Mouse (Mus musculus): ENCODE data around the gene Sec11a.

Sec11a gene

DNA sequence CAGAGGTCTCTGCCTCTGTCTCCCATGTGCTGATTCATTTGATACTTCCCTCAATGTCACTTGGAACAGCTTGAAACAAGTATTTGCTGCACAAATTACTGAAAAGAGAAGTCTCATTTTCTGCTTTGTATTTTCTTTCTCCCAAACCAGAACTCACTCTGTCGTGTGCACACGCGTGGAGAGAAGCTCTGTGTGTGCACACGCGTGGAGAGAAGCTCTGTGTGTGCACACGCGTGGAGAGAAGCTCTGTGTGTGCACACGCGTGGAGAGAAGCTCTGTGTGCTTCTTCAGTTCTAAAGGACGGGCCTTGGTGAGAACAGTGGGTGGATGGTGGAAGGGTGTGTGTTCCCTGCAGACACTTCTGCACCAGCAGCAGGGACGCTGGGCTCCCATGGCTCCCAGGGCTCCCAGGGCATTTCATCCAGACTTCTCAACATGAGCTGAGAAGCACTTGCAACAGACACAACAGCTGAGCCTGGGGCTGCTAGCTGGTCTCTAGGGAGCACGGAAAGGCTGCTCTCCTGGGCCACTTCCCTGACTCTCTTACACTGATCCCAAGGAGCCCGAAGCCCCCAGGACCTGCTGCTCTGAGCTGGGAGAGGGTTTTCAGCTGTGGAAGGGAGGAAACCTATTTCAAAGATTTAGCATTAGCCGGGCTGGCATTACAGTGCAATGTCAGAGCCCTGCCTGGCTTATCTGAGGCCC, 52.6 kb downstream of the Sec11a start:
- no peak for DNase-seq

DNA sequence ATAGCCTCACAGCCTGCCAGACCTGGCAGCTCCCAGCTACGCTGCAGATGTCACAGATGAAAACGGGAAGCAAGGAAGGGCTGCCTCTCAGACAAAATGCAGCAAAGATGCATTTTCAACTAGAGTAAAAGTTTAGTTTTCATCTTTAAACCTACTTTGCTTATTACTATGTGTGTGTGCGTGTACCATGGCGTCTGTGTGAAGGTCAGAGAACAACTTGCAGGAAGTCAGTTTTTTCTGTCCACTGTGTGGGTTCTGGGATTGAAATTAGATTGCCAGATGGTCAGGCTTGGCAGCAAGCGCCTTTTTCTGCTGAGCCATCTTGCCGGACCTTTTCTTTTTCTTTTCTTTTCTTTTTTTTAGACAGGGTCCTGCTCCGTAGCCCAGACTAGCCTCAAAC, 53.4 kb downstream of the Sec11a start:
- DNase-seq = no peak

DNA sequence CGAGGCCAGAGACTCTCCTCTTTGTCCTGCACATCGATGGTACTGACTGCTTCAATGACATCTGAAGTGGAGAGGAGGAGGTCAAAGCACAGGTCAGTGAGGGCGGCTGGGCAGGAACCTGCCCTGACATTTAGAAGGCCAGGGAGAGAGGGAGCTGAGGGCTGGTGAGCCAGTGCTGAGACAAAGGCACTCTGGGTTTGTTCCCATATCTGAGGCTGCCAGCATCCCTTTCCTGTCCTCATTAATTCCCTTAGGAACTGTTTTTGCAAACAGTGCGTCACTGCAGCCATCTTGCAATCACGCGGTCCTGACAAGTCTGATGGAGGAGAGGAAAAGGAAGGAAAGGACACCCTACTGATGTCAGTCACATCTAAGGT, 53.8 kb downstream of the Sec11a start:
- DNase-seq = peak; percentile 30 to 45

DNA sequence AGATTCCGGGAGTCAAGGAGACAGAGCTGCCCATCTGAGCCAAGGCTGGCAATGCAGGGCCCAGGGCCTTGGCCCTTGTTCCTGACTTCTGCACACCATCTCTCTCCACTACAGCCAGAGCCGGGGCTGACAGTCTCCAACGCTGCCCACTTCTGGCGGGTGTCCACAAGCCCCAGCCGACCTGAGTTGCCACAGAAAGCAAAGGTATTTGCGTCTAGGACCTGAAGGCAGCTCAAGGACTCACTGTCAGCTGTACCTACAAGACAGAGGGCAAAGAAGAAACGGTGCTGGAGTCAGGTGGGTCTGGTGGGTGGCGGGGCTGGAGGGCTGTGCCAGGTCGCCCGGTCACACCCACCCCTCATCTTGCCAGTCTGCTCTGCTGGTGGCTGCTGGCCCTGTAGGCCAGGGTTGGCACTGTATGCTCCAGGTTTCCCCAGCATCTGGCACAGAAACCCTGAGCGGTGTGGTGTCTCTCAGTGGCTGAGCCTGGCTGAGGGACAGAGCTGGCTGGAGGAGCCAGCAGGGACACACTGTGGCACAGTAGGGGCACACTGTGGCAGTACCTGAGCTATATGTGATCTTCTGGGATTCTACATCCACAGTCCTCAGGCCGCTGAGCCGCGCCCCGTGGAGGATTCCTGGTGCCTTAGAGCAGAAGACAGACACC, 54.4 kb downstream of the Sec11a start:
- no peak for DNase-seq

DNA sequence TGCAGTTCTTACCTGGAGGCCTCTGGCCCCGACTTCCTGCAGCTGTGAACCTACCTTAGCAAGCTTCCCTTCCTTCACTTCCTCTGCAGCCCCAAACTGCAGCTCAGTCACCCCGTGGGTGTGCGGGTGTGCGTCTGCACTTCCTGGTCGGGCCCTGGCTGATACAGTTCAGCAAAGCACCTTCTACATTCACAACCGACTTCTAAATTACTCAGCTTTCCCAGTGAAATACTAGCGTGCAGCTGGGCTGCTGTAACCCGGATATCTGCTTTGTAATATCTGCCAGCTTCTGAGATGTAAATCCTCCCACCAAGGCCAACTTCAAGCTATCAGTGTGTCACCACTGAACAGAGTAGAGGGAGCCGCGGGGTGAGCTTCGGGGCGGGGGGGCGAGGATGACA, 57.7 kb downstream of the Sec11a start:
- DNase-seq = peak; percentile 39 to 49

DNA sequence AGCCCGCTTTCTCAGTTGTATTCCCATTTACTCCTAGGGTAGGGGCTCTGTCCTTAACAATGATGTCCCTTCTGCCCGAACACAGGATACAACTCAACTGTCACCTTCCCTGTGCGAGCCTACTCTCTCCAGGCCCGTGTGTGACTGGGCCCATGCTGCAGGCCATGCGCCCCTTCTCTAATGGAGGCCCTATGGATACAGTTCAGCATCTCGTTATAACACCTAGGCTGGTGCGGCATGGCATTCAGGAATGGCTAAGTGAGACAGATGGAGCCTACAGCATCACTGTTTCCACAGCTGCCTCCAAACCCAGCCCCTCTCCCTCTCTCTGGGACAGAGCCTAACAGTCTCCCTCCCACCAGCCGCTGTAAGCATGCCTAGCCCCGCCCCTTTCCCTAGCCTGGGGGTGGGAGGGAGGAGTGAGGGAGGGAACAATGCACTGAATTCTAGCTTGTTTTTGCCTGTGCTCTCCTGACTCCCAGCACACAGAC, 58.5 kb downstream of the Sec11a start:
- peak; percentile 62 to 68 for DNase-seq

DNA sequence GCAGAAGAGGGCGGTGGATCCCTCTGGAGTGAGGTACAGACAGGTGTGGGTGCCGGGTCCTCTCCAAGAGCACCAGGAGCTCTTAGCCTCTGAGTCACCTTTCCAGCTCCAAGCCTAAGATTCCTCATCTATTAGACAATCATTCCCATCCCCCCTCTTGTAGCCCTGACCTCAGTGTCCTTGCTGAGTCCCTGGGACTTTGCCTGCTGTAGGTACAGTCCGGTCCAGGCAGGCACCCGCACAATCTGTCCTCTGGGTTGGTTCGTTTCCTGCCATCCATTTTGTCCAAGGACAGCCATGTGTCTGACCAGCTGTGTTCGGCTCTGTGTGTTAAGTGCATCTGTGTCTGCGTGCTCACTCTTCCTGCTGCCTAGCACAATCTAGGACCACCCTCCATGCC, 59.0 kb downstream of the Sec11a start:
- no peak for DNase-seq

DNA sequence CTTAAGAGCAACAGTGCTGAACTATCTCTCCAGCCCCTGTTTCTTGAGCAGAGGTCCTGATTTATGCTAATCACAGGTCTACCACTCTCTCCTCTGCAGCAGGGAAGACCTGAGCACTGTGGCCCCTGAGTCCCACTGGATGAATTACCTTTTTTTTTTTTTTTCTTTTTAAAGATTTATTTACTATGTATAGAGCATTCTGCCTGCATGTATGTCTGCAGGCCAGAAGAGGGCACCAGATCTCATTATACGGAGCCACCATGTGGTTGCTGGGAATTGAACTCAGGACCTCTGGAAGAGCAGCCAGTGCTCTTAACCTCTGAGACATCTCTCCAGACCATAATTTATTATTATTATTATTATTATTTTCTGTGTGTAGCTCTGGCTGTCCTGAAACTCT, 61.9 kb downstream of the Sec11a start:
- DNase-seq = no peak

DNA sequence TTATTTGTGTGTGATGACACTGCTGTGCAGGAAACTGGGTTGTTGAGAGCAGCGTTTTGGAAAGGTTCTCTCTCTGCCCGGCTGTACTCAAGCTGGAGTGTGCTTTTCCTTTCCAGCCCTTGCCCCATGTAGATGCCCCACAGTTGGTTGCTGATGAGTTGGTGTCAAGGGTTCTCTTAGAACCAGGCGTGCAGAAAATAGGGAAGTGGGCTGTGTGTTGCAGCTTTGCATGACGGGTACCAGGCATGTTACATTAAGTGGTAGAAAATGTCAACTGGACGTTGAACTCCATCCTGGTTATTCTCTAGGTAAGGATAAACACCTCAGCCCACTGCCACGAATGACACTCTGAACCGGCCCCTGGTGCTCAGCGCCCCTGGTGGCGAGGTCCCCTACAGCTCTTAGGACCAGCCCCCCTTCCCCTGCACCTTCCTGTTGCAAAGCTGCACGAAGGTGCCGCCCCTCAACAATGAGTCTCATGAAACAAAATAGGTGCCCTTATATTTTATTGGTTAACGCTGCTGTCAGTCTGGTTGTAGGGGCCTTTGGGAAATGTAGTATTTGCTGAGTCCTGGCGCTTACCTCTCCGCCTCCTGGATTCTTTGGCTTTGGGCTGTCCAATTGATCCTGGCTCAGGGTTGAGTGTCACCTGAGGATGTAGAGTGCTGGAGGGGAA, 64.6 kb downstream of the Sec11a start:
- DNase-seq = peak; percentile 76 to 82

DNA sequence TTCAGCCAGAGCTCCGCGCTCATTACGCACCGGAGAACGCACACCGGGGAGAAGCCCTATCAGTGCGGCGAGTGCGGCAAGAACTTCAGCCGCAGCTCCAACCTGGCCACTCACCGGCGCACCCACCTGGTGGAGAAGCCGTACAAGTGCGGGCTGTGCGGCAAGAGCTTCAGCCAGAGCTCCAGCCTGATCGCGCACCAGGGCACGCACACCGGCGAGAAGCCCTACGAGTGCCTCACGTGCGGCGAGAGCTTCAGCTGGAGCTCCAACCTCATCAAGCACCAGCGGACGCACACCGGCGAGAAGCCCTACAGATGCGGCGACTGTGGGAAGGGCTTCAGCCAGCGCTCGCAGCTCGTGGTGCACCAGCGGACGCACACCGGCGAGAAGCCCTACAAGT, 71.9 kb downstream of the Sec11a start:
- no peak for DNase-seq

DNA sequence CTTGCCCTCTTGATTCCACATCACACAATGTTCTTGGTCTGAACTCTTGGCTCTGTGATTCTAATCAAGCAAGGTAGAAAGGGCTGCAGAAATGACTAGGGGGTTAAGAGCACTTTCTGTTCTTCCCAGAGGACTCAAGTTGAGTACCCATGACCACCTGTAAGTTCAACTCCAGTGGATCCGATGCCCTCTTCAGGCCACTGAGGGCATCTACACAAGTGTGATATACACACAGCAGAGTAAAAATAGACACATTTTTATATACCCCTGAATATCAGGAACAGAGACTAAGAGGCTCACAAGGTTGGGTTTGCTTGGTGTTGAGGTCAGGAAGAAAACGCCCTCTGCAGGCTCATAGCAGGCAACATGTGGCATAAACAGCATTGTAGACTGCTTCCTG, 73.9 kb downstream of the Sec11a start:
- DNase-seq = no peak

DNA sequence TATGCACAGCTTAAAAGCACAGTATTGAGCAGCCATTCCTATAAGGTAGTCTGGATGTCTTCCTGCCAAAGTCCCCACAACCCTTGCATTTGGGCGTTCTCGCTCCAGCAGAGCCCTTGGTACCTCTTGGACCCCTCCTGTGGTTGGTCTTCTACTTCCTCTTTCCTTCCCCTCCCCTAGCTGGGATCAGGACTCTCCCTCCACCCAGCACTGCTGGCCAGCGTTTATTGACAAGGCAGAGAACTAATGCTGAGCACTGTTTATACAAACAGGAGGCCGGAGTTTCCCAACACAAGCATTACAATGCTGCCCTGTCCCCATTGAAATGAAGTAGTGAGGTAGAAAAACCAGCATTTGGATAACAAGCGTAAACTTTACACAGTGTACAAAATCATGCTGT, 74.5 kb downstream of the Sec11a start:
- DNase-seq = no peak

DNA sequence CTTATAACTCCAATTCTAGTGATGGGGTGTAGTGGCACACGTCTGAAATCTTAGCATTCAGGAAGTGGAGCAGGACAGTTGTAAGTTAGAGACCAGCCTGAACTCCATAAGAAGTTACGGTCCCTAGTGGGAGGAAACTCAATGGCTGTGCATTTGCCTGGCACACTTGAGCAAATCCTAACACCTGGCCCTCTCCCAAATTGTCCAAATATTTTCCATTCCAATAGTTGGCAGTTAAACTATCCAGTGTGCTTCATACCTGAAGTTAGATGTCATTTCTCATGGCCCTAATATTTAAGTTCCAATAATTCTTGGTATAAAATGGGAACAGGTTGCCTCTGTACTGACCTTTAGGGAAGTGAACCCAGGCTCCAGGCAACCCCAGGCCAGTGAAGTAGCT, 78.9 kb downstream of the Sec11a start:
- DNase-seq = no peak

DNA sequence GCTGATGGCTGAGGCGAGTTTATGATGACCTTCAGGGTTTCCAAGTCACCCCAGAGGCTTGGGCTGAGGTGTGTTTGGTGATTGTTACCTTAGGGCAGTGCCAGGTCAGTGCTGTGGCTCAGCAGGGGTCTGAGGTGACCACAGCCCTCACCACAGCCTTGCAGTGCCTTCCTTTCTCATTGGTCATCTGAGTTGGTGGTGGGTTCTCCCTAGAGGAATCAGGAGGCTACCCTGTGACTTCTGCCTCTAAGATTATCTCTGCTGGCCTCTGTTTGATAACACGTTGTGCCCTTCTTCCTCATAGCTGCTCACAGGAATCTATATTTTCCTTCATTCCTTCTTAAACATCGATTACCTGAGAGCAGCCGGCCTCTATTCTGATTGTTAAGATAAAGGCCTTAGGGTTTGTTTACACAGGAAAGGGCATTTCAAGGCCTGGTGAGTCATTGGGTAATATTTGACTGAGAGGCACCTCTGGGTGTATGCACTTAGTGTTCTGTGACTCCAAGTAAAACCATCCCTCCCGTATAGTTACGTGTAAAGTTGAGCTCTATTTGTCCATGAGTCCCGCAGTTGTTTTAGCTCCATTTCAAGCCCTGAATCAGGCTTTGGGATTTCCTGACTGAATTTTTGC, 80.9 kb downstream of the Sec11a start:
- no peak for DNase-seq

DNA sequence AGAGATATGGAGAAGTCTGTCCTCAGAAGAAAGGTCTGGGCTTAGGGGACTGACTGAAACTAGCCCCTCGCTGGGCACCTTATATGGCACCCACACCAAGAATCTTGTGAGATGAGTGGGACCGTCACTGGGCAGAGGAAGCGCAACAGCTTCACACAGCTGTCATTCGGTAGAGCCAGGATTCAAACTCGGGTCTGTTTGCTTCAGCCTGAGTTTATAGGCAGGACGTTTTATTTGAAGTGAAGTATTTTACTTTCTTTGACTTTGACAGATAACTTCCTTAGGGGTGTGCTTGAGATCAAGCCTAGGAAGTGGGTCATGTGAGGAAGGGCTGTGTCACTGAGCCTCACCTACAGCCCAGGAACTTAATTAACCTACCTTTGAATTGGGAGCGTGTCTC, 82.1 kb downstream of the Sec11a start:
- DNase-seq = no peak

DNA sequence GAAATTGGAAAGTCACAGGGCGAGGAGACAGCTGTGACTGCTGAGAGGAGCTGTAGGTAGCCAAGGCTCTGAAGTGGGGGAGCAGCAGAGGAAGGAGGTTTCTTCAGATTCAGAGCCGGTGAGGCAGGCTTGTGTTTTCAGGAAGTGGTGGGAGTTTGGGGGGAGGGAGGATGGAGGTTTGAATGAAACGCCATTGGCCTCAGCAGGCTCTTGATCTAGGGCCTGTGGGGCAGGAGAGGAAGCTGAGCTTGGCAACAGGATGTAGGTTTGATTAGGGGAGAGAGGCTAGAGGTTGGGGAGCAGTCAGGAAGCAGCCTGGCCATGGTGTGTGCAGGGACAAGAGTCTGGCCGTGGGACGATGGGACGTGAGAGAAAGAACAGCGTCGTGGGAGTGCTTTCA, 82.7 kb downstream of the Sec11a start:
- peak; percentile 57 to 61 for DNase-seq

DNA sequence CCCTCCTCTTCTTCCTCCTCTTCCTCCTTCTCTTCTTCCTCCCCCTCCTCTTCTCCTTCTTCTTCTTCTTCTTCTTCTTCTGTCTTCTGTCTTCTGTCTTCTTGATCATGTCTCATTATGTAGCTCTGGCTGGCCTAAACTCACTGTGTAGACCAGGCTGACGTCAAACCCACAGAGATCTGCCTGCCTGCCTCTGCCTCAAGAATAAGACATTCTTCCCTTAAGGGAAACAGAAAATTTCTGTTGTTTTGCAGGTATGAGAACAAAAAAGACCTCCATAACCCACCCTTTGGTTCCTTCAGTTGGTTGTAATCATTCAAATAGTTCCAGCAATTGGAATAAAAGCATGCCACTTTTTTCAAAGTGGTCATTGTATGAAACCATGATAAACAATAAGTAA, 83.4 kb downstream of the Sec11a start:
- no peak for DNase-seq

DNA sequence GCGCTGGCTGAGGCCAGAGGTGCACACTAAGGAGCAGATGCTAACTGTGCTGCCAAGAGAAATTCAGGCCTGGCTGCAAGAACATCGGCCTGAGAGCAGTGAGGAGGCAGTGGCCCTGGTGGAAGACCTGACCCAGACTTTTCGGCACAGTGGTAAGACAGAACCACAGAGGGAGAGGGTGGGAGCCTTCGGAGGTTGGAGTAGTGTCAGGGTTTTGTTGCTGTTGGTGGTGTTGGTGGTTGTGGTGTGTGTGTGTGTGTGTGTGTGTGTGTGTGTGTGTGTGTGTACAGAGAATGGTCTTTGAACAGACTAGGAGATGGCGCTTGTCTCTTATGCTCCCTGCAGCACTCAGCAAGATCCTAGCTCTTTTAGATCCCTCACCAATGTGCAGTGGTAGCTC, 84.1 kb downstream of the Sec11a start:
- DNase-seq = no peak

DNA sequence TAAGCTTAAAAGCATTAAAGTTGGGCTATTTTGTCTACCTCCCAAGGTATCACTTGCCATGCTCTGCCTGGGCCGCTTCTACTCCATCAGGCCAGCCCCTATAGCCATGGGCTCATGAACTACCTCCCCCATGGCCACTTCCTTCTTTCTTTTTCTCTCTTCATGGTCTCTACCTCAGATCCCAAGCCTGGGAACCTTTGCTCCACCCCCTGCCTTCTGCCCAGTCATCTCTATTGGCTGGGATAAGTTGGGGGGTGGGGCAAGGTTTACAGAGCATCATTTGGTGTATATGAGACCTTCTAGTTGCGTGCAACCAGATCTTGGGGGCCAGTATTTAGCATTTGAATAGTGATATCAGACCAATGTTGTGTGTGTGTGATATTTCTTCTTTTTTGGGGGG, 85.1 kb downstream of the Sec11a start:
- no peak for DNase-seq

DNA sequence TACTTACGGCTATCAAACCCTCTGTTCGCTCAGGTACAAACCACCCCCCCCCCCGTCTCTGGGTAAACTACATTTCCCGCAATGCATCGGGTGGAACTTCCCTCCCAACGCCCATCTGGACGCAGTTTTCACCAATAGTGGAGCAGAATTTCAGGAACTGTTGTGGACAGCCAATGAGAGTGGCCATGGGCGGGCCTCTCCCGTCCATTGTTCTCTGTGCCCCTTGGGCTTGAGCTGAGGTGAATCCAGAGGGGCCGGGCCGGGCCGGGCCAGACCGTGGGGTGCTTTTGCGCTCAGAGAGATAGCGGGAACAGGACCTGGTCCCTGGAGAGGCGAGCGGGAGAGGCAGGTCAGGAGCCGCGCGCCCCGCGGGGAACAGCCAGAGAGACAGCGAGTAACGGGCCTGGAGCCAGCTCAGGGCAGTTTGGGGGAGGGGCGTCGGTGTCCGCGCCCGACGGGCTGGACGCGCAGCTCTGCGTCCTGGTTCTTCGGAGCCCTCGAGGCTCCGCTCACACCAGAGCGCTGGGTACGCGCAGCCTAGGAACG, 86.8 kb downstream of the Sec11a start, which contains the start of gene Zscan2:
TSS of gene Zscan2 (plus strand) at position 192 of the 546 bp plus-strand sequence.
- DNase-seq = peak; percentile 92 to 94

DNA sequence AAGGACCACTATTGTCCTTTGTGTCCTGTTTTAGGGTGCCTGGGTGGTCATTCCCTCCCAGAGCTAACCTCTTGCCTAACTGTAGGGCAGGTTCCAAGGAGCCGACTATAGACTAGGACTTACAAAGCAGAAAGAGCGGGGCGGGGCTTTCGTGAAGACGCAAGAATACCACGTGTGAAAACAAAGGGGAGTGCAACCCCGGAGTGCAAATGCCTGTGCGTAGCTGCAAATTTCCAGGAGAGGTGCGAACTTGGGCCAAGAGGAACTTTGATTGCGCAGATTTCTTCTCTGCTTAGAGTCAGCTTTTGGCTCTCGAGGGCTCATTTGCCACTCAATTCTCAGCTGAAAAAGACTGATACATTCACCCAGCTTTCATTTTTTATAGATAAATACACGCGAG, 87.4 kb downstream of the Sec11a start:
- DNase-seq = peak; percentile 74 to 75

DNA sequence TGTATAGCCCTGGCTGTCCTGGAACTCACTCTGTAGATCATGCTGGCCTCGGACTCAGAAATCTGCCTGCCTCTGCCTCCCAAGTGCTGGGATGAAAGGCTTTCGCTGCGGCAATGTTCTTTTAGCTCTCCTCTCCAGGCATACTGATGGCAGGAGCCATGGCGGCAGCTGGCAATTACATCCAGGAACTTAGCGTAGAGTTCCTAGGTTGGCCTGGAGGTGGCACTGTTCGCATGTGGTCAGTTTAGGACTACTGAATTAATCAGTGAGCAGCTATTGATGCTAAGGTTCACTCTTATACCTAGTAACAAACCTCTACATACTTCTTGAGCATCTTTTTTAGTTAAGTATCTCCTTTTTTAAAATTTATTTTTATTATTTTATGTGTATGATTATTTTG, 90.4 kb downstream of the Sec11a start:
- DNase-seq = peak; percentile 72 to 86

DNA sequence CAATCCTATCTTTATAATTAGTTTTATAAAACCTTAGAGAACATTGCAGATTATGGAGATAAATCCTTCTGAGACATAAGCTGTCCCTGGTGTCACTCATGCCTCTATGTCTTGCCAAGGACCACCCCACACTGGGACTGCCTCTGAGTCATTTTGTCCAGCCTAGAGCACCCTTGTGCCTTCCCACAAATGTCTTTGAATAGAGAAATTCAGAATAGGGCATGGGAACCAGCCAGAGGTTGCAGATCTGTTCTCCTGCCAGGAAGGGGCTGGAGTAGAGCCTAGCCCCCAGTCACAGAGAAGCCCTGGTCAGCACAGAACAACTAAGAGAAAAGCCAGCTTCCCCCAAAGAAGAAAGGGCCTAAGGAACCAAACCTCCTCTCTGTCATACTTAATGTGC, 92.3 kb downstream of the Sec11a start:
- no peak for DNase-seq
